Mouse (Mus musculus) ovary, postnatal 10 days (tissue): ENCODE results near the gene Fam166a.

Experiments
- DNase-seq: peaks from one replicate; pipeline ENCODE4 v3.0.0; 2022; ENCODE audit warnings: low spot score

Fam166a gene

GRCm38 (mm10) chr2:25223681-25224491 lies 5.3 kb downstream of the Fam166a start:
- peak; percentile 30 for DNase-seq

GRCm38 (mm10) chr2:25224492-25224765 lies 5.9 kb downstream of the Fam166a start, which contains the start of gene Tubb4b:
Gene Tubb4b, minus strand, starts transcription at chr2:25224702.
- no peak for DNase-seq

GRCm38 (mm10) chr2:25224766-25225752 lies 6.5 kb downstream of the Fam166a start:
- peak; percentile 87 for DNase-seq

- DNase-seq, result no peak
These were observed 7.3 kb downstream of the Fam166a start for GRCm38 (mm10) chr2:25225811-25226379.

- DNase-seq, result no peak
These were observed 8.3 kb downstream of the Fam166a start for GRCm38 (mm10) chr2:25226864-25227263.

GRCm38 (mm10) chr2:25227406-25227805 lies 8.9 kb downstream of the Fam166a start:
- no peak for DNase-seq

- peak; percentile 57 for DNase-seq
These were observed 9.9 kb downstream of the Fam166a start for GRCm38 (mm10) chr2:25228431-25228889.

GRCm38 (mm10) chr2:25228995-25229530 lies 10.5 kb downstream of the Fam166a start:
- no peak for DNase-seq

- DNase-seq, result no peak
These were observed 11.0 kb downstream of the Fam166a start for GRCm38 (mm10) chr2:25229582-25229981.

GRCm38 (mm10) chr2:25230581-25230980 lies 12.0 kb downstream of the Fam166a start:
- DNase-seq, result no peak

- no peak for DNase-seq
These were observed 12.5 kb downstream of the Fam166a start for GRCm38 (mm10) chr2:25231038-25231437.

- no peak for DNase-seq
These were observed 14.9 kb downstream of the Fam166a start for GRCm38 (mm10) chr2:25233421-25233820.

- DNase-seq, result no peak
These were observed 15.5 kb downstream of the Fam166a start, which contains the start of gene Slc34a3 for GRCm38 (mm10) chr2:25234050-25234449. Gene Slc34a3, minus strand, starts transcription at chr2:25234364.

GRCm38 (mm10) chr2:25234551-25235220 lies 16.1 kb downstream of the Fam166a start:
- no peak for DNase-seq

GRCm38 (mm10) chr2:25236614-25237013 lies 18.1 kb downstream of the Fam166a start, which contains the start of gene Rnf224:
Gene Rnf224, minus strand, starts transcription at chr2:25236787.
- no peak for DNase-seq

- DNase-seq, result no peak
These were observed 19.0 kb downstream of the Fam166a start for GRCm38 (mm10) chr2:25237522-25237921.

GRCm38 (mm10) chr2:25238106-25238505 lies 19.6 kb downstream of the Fam166a start:
- no peak for DNase-seq

GRCm38 (mm10) chr2:25239766-25240165 lies 21.2 kb downstream of the Fam166a start:
- no peak for DNase-seq

- no peak for DNase-seq
These were observed 21.8 kb downstream of the Fam166a start for GRCm38 (mm10) chr2:25240310-25240709.

- DNase-seq, result no peak
These were observed 22.3 kb downstream of the Fam166a start for GRCm38 (mm10) chr2:25240723-25241437.

GRCm38 (mm10) chr2:25241438-25241775 lies 22.9 kb downstream of the Fam166a start:
- no peak for DNase-seq
